Mouse (Mus musculus) ES-CJ7 (cell line): ENCODE data around the gene Mospd1.

Experiments used
- DNase-seq: peaks from one replicate; pipeline ENCODE4 v3.0.0; 2011; ENCODE audit warnings: low read depth, low spot score

Mospd1 gene

DNA sequence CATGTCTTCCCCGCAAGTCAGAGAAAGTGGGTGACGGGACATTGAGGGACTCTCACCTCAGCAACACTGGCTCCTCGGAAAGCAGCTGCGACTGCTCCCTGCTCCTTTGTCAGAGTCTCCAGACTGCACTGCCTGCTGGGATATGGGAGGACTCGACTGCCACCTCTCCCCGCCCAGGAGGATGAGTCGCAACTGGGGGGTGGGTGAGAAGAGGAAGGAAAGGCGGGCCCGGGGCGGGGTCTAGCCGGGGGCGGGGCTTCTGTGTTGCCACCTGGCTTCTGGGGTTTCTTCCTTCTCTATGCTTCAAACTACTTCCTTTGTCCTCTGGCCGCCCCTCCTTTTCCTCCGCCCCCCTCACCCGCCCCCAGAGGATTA lies at the start of gene Mospd1:
Mospd1 (minus strand) TSS at position 137 of the 375 bp plus-strand sequence.
- DNase-seq, result peak; percentile 81

DNA sequence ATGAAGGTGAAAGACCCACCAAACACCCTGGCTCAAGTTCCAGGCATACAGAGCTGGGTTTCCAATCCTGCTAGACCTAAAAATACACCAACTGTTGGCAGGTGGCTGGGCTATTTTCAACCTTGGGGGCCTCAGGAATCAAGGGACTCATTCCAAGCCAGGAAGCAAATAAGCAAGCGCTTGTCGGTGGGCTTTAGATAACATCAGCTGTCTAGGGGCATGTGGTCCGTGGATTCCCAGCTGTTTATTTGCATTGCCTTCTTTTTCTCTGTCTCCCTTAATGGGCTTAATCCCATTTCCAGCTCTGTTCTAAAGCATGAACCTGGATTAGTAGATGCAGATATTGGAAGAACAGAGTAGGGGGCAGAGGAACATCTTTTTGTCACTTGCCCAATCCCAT lies 16.1 kb upstream of the Mospd1 start:
- DNase-seq, result no peak

DNA sequence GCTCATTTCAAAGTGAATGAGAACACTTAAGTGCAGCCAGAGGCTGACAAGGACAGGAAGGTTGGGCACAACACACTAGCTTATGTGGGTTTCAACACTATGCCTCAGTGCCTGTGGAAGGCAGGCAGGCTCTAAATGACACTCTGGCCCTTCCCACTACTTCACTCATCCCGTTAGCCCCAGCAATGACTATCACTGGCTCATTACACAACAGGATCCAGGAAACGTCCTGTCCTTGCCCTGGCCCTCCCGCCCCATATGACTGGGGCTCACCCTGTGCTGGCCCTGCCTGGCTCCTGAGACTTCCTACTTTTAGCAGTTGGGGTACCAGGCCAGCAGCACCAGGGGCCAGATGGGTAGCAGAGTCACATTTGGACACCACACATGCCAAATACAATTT lies 12.8 kb upstream of the Mospd1 start:
- no peak for DNase-seq

DNA sequence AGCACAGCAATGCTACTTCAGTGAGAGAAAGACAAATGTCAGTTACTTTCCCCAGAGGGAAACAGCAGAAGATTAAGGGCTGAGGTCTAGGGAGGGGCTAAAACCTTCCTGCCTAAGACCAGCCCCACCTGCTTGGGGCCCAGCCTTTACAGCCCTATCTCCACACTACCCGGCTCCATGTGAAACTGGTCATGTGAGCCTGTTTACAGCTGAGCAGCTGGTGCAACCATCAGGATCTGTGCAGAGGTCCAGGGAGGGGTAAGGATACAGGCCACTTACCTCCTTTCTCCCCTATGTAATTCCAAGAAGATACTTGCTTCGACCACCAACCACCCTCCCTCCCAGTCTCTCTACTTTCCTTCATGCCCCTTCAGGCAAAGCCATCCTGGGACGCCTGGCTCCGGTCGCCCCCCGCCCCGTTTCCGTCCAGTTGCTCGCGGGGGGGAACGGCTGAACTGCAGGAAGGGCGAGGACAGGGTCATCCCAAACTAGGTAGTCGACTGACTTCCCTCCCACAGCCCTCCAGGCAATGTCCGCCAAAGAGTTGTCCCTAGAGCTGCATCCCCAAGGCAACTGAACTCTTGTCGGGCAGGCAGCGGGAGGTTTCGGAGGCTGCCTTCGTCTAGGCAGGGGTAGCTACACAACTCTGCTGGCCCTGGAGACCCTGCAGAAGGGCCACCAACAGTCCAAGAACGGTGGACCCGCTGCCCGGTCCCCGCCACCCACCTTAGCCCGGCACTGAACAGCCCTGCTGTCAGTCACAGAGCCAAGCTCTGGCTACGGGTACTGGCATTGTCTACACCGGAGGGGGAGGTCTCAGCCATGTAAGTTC lies 552 bp downstream of the Mospd1 start:
- peak; percentile 11 for DNase-seq

DNA sequence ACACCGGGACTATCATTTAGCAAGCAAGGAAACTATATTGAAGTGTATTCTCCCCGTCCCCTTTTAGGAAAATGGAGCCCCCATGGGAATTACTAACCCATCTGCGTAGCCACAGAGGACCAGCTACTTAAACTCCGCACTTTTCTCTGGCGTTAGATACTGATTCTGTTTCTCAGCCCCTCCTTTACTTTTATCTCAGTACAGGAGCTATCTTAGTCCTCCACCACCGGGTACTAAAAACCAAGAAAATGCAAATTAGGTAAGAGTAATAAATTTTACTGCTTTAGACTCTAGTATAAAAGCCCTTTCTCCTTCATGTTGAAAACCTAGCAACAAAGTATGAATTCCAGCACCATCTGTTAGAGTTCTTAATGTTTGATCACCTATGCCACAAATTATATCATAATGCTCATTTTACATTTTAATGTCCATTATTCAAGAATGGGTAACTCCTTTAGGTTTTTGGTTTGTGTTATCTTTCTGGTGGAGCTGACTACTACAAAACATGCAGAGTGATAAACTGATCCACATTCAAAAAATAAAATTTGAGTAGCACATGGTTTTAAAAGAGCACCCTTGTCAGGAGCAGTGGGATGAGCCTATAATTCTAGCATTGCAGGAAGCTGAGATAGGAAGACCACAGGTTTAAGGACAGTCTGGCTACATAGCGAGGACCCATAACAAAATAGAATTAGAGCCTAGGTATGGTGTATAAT lies 5.5 kb downstream of the Mospd1 start:
- DNase-seq, result no peak

DNA sequence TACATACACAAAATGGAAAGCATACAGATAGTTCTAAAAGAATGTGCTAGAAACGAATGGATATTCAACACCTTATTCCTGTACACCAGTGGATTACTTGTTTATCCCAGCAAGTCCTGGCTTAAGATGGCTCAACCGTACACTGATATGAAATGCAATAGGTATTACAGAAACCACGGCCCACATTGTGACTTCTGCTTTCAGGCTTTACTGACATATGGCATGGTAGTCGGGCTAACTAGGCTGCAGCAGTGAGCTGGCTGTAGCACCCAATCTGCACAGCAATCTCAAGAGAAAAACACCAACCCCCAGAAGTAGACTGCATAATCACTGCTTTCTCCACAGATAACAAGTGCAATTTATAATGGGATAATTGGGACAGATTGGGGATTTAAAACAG lies 21.9 kb downstream of the Mospd1 start:
- DNase-seq, result no peak

DNA sequence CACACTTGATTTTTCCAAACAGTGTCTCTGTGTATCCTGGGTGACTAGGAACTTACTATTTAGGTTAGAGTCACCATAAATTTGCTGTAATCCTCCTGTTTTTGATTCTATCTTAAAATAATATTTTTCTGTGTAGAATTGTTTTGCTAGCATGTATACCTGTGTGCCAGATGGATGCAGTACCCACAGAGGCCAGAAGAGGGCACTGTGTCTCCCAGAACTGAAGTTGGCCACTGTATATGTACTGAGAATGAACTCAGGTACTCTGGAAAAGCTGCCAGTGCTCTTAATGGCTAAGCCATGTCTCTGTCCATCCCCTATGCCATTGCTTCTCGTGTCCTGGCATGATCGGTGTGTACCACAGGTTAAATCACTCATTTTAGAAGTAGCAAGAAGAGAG lies 28.8 kb downstream of the Mospd1 start:
- peak; percentile 41 for DNase-seq

DNA sequence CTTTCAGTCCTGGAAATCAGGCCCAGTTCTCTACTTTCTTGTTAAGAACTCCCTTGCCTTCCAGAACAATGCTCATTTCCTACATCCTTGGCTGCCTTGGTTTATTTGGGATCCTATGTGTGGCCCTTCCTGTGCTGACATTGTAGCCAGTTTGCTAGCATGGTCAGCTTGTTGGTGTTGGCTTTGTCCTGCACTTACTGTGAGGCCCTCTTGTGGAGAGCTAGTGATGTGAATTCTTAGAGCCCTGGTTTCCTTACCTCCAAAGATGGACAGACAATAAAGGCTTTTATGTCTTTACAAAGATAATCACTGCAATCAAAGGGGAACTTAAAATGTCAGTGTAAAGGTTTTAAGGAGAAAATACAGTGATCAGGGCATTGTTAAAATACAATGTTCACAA lies 32.9 kb downstream of the Mospd1 start:
- DNase-seq, result peak; percentile 12

DNA sequence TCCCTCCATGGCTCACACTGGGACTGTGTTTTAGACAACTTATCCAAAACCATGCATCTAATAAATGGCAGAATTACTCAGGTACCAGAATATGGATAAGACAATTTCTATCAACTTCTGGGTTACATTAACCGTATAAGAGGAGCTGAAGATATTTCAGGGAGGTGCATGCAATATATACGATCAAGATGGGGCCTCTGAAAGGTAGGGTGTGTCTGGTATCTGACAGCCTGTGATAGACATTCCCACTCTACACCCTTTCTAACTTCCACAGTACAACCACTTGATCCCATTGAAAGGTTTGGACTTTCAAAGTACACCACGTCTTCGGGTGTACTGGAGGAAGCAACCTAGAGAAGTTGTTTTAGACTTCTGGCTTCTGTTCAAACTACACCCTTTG lies 39.9 kb downstream of the Mospd1 start:
- no peak for DNase-seq

DNA sequence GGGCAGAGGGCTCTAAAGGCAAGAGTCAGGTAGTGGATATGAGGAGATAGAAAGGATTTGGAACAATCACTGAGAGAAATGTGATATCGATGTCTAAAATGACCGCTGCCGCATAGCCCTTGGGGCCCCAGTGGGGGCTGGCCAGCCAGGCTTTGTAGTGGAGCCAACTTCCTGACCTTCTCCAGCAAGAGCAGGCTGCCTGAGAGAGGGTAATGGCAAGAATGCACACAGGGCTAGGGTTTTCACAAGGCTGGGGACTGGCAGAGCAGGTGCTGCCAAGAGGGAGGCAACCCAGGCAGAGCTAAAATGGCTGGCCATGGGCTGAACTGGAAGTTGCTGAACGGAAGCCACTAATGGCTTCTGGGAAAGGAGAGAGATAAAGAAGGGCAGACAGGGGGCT lies 49.2 kb downstream of the Mospd1 start:
- DNase-seq, result no peak

DNA sequence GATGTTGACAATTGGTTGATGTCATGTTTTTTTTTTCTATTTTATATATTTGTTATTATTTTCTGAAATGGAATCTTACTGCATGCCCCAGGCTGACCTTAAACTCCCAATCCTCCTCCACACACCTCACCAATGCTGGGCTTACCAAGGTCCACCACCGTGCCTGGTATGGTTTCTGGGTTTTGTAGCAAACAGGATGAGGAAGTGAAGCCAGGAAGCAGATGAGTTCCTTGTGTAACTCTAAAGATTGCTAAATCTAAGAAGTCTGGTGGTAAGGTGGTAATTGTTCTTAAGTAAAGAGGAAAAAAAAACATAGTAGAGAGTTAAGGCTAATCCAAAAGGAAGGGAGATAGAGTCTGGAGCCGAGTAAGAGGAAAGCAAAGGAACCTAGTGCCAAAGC lies 49.7 kb downstream of the Mospd1 start:
- no peak for DNase-seq
